In the genomic region with DNA sequence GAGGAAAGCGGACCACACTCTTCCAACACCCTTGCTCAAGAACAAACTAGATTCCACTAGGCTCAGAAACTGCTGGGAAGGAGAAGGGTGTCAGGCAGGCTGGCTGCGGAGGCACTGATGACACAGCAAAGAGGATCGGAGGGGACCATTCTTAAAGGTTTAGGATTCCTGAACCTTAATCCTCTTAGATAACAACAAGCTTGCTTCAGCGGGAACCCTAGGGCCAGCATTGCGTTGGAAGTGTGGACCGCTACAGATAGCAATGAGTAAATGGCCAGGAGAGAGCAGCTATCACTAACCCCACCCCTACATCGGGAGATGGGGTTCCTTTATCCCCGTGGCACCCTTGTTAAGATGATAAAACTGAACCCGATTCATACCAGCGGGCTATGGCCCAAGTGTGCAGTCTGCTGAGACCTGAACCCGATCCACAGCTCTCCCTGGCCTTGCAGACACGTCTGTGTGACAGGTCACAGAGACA, we compare ENCODE assay signal across 8 mouse cellular contexts. TPM values are rescaled to one million over a fixed set of nuclear protein-coding genes. Genes with fewer than 3 reads are reported as not detected.
A peak's percentile ranks its signal among the peaks of the same experiment; 100 is the strongest.
DNase-seq lines count a peak whose midpoint lies in the region; ATAC-seq and TF ChIP-seq lines count a peak whose summit lies in the region.

No protein-coding gene starts in this region.

- H3K36me3 ChIP-seq in ES-E14 (ENCODE audit: control insufficient read depth, insufficient read depth, low read length, poor library complexity, severe bottlenecking), result no peaks in the 10 kb centered on the region
- H3K36me3 ChIP-seq in megakaryocyte, embryonic 14.5 days (replicated peaks; ENCODE audit: low read length), result peaks cover 34% of the 10 kb centered on the region

- ATAC-seq in hematopoietic stem cell, adult 5-6 weeks (replicated peaks in 1 of 2; ENCODE audit: insufficient read depth in 1 of 2, low FRiP score in 2 of 2, low TSS enrichment in 1 of 2, low read depth in 1 of 2, poor library complexity in 2 of 2, severe bottlenecking in 2 of 2), result peak; percentile 36 to 59; a peak in 1 of 4 replicates

- in situ Hi-C loops in ES-E14 (cut with MboI; ENCODE audit: low sequenced_read_pairs in 2 of 2, unreplicated experiment in 2 of 2), result no loop called here

- no peak for TF ChIP-seq CTCF in gastrocnemius, adult 2 months (IDR thresholded peaks at IDR 0.05)

- H3K9me3 ChIP-seq in ES-E14 (ENCODE audit: control insufficient read depth, insufficient read depth, low read depth, low read length), result no peaks in the 10 kb centered on the region
- H3K9me3 ChIP-seq in megakaryocyte, embryonic 14.5 days, result 0 out of 2 replicates have a peak, but pooled peaks cover 2% of the 10 kb centered on the region

- H3K27ac ChIP-seq in gastrocnemius, adult 2 months, result no peak overlapping the region
- no peak overlapping the region for H3K27ac ChIP-seq in ES-E14 (ENCODE audit: insufficient read depth, low read depth, low read length, poor library complexity, severe bottlenecking)

- peak overlapping the region; percentile 67 for H3K4me3 ChIP-seq in gastrocnemius, adult 2 months
- peak overlapping the region in 1 of 2 experiments; percentile 84; a peak in 2 of 4 replicates for H3K4me3 ChIP-seq in ES-E14 (ENCODE audit: insufficient read depth in 1 of 2, low read depth in 1 of 2, low read length in 2 of 2, poor library complexity in 1 of 2, severe bottlenecking in 1 of 2)
- peak overlapping the region; percentile 93 for H3K4me3 ChIP-seq in megakaryocyte, embryonic 14.5 days (replicated peaks)

- intact Hi-C loops in gastrocnemius, adult 2 months (cut with DNase I), result loop anchor here (2.0 kb wide), 1 partner anchor 86 kb away; no protein-coding TSS in a partner anchor

- peaks cover 7% of the 10 kb centered on the region for H3K27me3 ChIP-seq in megakaryocyte, embryonic 14.5 days (replicated peaks)

- H3K4me1 ChIP-seq in ES-E14 (ENCODE audit: control insufficient read depth in 2 of 2, insufficient read depth in 2 of 2, low read length in 2 of 2, poor library complexity in 1 of 2), result peaks cover 0 to 12% of the 10 kb centered on the region in 2 experiments; a peak in 2 of 4 replicates
- H3K4me1 ChIP-seq in megakaryocyte, embryonic 14.5 days, result peaks cover 53% of the 10 kb centered on the region

- DNase-seq in gastrocnemius, adult 2 months, result no peak
- DNase-seq in gastrocnemius, postnatal 4 days (ENCODE audit: low spot score in 2 of 2), result no peak
- DNase-seq in ES-E14 (ENCODE audit: low read depth, low spot score), result no peak
- no peak for DNase-seq in frontal cortex, postnatal 10 days (ENCODE audit: low spot score in 2 of 2)
- DNase-seq in cerebellum, adult 11 months, result no peak
- no peak for DNase-seq in T-cell, adult 2 months (ENCODE audit: low spot score)

- peak overlapping the region; percentile 33; the same call in 1 of the 2 replicates for H3K9ac ChIP-seq in ES-E14 (ENCODE audit: insufficient read depth, low read depth, low read length, poor library complexity, severe bottlenecking)

TF ChIP-seq in ES-E14, 5 proteins besides CTCF, POLR2A, EP300 and RAD21:
- TF ChIP-seq ZC3H11A (IDR thresholded peaks at IDR 0.05; ENCODE audit: borderline replicate concordance, low read depth, low read length) (no peak), MAFK (IDR thresholded peaks at IDR 0.05; ENCODE audit: insufficient read depth, low read depth, low read length) (no peak), ZNF384 (IDR thresholded peaks at IDR 0.05; ENCODE audit: low read depth, low read length) (no peak), HCFC1 (IDR thresholded peaks at IDR 0.05; ENCODE audit: borderline replicate concordance, insufficient read depth, low read length) (no peak), CHD2 (IDR thresholded peaks at IDR 0.05; ENCODE audit: low read depth, low read length) (no peak)

RNA-seq across cellular contexts. Expression of a gene that starts 22.3 kb away (rescaled TPM):
- under 1 TPM; 0.15 to 0.39 TPM for total RNA-seq in gastrocnemius, adult 2 months (2021)
- under 1 TPM in 1 of 2 experiments, not detected in 1; 0.10 TPM for total RNA-seq in gastrocnemius, postnatal 4 days (2021)
- 0.09 and 0.21 TPM in 2 replicates for total RNA-seq in ES-E14 (2012; rRNA removed)
- total RNA-seq in hematopoietic stem cell, adult 5-6 weeks (2017), result not detected in 2 replicates
- polyA plus RNA-seq in megakaryocyte, embryonic 14.5 days (2012; ENCODE audit: insufficient read depth, low replicate concordance), result 0.97 and 1.6 TPM in 2 replicates

RNA-seq across cellular contexts. Expression of a gene that starts 33.0 kb away (rescaled TPM):
- 1 to 10 TPM; 2.9 to 6.3 TPM for total RNA-seq in gastrocnemius, adult 2 months (2021)
- 10 to 100 TPM; 12.0 to 12.4 TPM for total RNA-seq in gastrocnemius, postnatal 4 days (2021)
- total RNA-seq in ES-E14 (2012; rRNA removed), result 17.1 and 30.0 TPM in 2 replicates
- total RNA-seq in hematopoietic stem cell, adult 5-6 weeks (2017), result 92.1 and 157 TPM in 2 replicates
- polyA plus RNA-seq in megakaryocyte, embryonic 14.5 days (2012; ENCODE audit: insufficient read depth, low replicate concordance), result 1.9 and 21.0 TPM in 2 replicates

RNA-seq across cellular contexts. Expression of a gene that starts 38.2 kb away (rescaled TPM):
- not detected for total RNA-seq in gastrocnemius, adult 2 months (2021)
- under 1 TPM; 0.22 to 0.29 TPM for total RNA-seq in gastrocnemius, postnatal 4 days (2021)
- not detected in 2 replicates for total RNA-seq in ES-E14 (2012; rRNA removed)
- total RNA-seq in hematopoietic stem cell, adult 5-6 weeks (2017), result not detected in 2 replicates
- polyA plus RNA-seq in megakaryocyte, embryonic 14.5 days (2012; ENCODE audit: insufficient read depth, low replicate concordance), result not detected in 2 replicates
